Mouse (Mus musculus): ENCODE results near the gene Kcnmb2. TPM values are rescaled to one million over a fixed set of nuclear protein-coding genes. Genes with fewer than 3 reads are reported as not detected.

The Kcnmb2 gene
- polyA plus RNA-seq, 1 experiment from 2014 or later: 6.8 TPM

GRCm38 (mm10) chr3:32194014-32194413 lies 291.7 kb downstream of the Kcnmb2 start:
- H3K27me3 ChIP-seq (ENCODE audit: control insufficient read depth, insufficient read depth, low read length): no peaks in the 10 kb centered on the region
- no peak overlapping the region for H3K9ac ChIP-seq (ENCODE audit: low read depth, low read length)
- no peaks in the 10 kb centered on the region for H3K4me1 ChIP-seq (replicated peaks; ENCODE audit: control insufficient read depth, insufficient read depth, low read length)
- H3K4me2 ChIP-seq (replicated peaks; ENCODE audit: low read depth, low read length): no peak overlapping the region
- H3K36me3 ChIP-seq (ENCODE audit: control insufficient read depth, insufficient read depth, low read length): no peaks in the 10 kb centered on the region
- no peak overlapping the region for H3K4me3 ChIP-seq (ENCODE audit: low read depth, low read length)
- WGBS: 96% methylated on average over 5 of the region's 5 CpGs
- no peak for ATAC-seq (ENCODE audit: low FRiP score)
- H3K27ac ChIP-seq (ENCODE audit: low read depth, low read length): no peak overlapping the region
- no peak for DNase-seq (ENCODE audit: low spot score)
- H3K9me3 ChIP-seq (ENCODE audit: control insufficient read depth, low read length): no peaks in the 10 kb centered on the region

- Histone ChIP-seq H3K4me3 (ENCODE audit: low read depth, low read length) (no peak overlapping the region), H3K4me2 (replicated peaks; ENCODE audit: low read depth, low read length) (no peak overlapping the region), H3K27me3 (ENCODE audit: control insufficient read depth, insufficient read depth, low read length) (no peaks in the 10 kb centered on the region), H3K9me3 (ENCODE audit: control insufficient read depth, low read length) (no peaks in the 10 kb centered on the region), H3K36me3 (ENCODE audit: control insufficient read depth, insufficient read depth, low read length) (no peaks in the 10 kb centered on the region), H3K27ac (ENCODE audit: low read depth, low read length) (no peak overlapping the region), H3K4me1 (replicated peaks; ENCODE audit: control insufficient read depth, insufficient read depth, low read length) (no peaks in the 10 kb centered on the region; the same call in 1 of the 2 replicates), H3K9ac (ENCODE audit: low read depth, low read length) (no peak overlapping the region)
- DNase-seq (ENCODE audit: low spot score): no peak
- ATAC-seq (ENCODE audit: low FRiP score): no peak
- 77% methylated on average over 2 of the region's 2 CpGs for WGBS
Measured at GRCm38 (mm10) chr3:32226755-32227154, 324.4 kb downstream of the Kcnmb2 start.

GRCm38 (mm10) chr3:32236766-32237165 lies 334.5 kb downstream of the Kcnmb2 start:
- 86% methylated on average over 5 of the region's 5 CpGs for WGBS
- Histone ChIP-seq H3K4me2 (replicated peaks; ENCODE audit: low read depth, low read length) (no peak overlapping the region), H3K9me3 (ENCODE audit: control insufficient read depth, low read length) (no peaks in the 10 kb centered on the region), H3K4me3 (ENCODE audit: low read depth, low read length) (no peak overlapping the region), H3K36me3 (ENCODE audit: control insufficient read depth, insufficient read depth, low read length) (no peaks in the 10 kb centered on the region), H3K27me3 (ENCODE audit: control insufficient read depth, insufficient read depth, low read length) (no peaks in the 10 kb centered on the region), H3K9ac (ENCODE audit: low read depth, low read length) (no peak overlapping the region), H3K27ac (ENCODE audit: low read depth, low read length) (no peak overlapping the region), H3K4me1 (replicated peaks; ENCODE audit: control insufficient read depth, insufficient read depth, low read length) (no peaks in the 10 kb centered on the region)
- no peak for DNase-seq (ENCODE audit: low spot score)
- no peak for ATAC-seq (ENCODE audit: low FRiP score)

Measured in hindbrain, embryonic 11.5 days (tissue).